Mouse (Mus musculus): ENCODE measurements at regions not wholly inside any gene's neighbourhood (a gene's known extent, or its start where the extent isn't known, plus 50 kb on each side); places are given as distances from the start of the nearest gene placed in this dataset.

- TF ChIP-seq GATA1 (IDR thresholded peaks at IDR 0.05; ENCODE audit: borderline replicate concordance, low read length) (no peak), FLI1 (IDR thresholded peaks at IDR 0.05; ENCODE audit: low read length) (no peak)
Observed at GRCm38 (mm10) chr10:95099906-95100305, 155.3 kb upstream of the Plxnc1 start.

All from megakaryocyte, embryonic 14.5 days (primary cell).